Mouse (Mus musculus) embryonic fibroblast, embryonic 13.5 days (primary cell): ENCODE measurements around the gene Tmem63a.

Experiments used
- CTCF ChIP-seq: IDR thresholded peaks from 2 replicates; pipeline ENCODE4 v1.5.1; 2011; ENCODE audit warnings: mild to moderate bottlenecking, control low read depth, low read length, moderate library complexity, borderline replicate concordance; ENCODE audit not compliant: insufficient read depth
- POLR2A ChIP-seq: IDR thresholded peaks from 2 replicates; pipeline ENCODE4 v1.6.1; 2011; ENCODE audit warnings: low read depth, mild to moderate bottlenecking, control low read depth, low read length, moderate library complexity

GRCm38 (mm10) chr1:180940776-180941460 lies 1.2 kb upstream of the Tmem63a start:
- TF ChIP-seq POLR2A, result no peak
- TF ChIP-seq CTCF, result no peak
